ENCODE assay signal across 25 mouse cellular contexts in the genomic region with DNA sequence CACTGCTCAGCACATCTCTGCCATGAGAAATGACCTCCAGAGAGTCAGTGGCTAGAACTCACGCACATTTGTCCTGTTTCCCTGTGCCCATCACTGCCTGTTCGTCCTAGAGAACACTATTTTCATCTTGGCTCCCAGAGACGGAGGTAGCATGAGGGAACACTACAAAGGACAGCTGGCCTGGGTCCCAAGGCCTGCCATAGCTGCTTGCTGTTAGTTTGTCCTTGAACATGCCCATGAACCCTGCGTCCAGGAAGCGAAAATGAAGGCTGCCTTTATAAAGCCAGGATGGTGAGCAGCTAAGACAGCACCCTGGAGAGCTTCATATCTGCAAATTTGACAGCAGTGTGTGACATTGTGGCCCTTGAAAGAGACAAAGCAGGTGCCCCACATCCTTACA.
A peak's percentile ranks its signal among the peaks of the same experiment; 100 is the strongest.
DNase-seq lines count a peak whose midpoint lies in the region; ATAC-seq and TF ChIP-seq lines count a peak whose summit lies in the region.
"Had no signal": no experiment of that assay in that cellular context is flagged by ENCODE, and none has a peak within 500 bp of the region (broad histone marks: within the 10 kb centered on the region; RNA-seq: fewer than 3 reads in every experiment).

No protein-coding gene starts in this region.

- H3K9me3 ChIP-seq in heart, postnatal 0 days (replicated peaks; ENCODE audit: control insufficient read depth, low read length), result no peaks in the 10 kb centered on the region
- H3K9me3 ChIP-seq: embryonic facial prominence, embryonic 13.5 days; forebrain, embryonic 12.5 days; hindbrain, embryonic 15.5 days; midbrain, embryonic 12.5 days; neural tube, embryonic 15.5 days had no signal

- H3K36me3 ChIP-seq in heart, postnatal 0 days (replicated peaks; ENCODE audit: control insufficient read depth, insufficient read depth, low read length), result no peaks in the 10 kb centered on the region
- H3K36me3 ChIP-seq: embryonic facial prominence, embryonic 13.5 days; forebrain, embryonic 12.5 days; hindbrain, embryonic 15.5 days; midbrain, embryonic 12.5 days; neural tube, embryonic 15.5 days had no signal

- H3K4me1 ChIP-seq in heart, postnatal 0 days (ENCODE audit: control insufficient read depth, insufficient read depth), result peaks cover 33% of the 10 kb centered on the region

- no peaks in the 10 kb centered on the region for H3K27me3 ChIP-seq in heart, postnatal 0 days (ENCODE audit: control insufficient read depth, insufficient read depth, low read length)
- H3K27me3 ChIP-seq: forebrain, embryonic 12.5 days; hindbrain, embryonic 15.5 days; midbrain, embryonic 12.5 days; neural tube, embryonic 15.5 days had no signal

- no peak for TF ChIP-seq CTCF in heart, postnatal 0 days (IDR thresholded peaks at IDR 0.05; ENCODE audit: low read depth)

- H3K4me2 ChIP-seq in heart, postnatal 0 days (ENCODE audit: low read depth, low read length), result no peak overlapping the region
- H3K4me2 ChIP-seq: embryonic facial prominence, embryonic 13.5 days; forebrain, embryonic 12.5 days; hindbrain, embryonic 15.5 days; liver, embryonic 11.5 days; midbrain, embryonic 12.5 days; neural tube, embryonic 15.5 days had no signal

- no peak overlapping the region for H3K9ac ChIP-seq in heart, postnatal 0 days (replicated peaks; ENCODE audit: low read depth, low read length)
- H3K9ac ChIP-seq: embryonic facial prominence, embryonic 13.5 days; forebrain, embryonic 12.5 days; hindbrain, embryonic 15.5 days; midbrain, embryonic 12.5 days; neural tube, embryonic 15.5 days had no signal

- DNase-seq in ovary, adult 18-20 months (ENCODE audit: low spot score), result peak; percentile 34
- DNase-seq in ovary, postnatal 10 days (ENCODE audit: low spot score), result no peak
- DNase-seq in adrenal gland, postnatal 25 days, result peak; percentile 59
- peak; percentile 33 for DNase-seq in heart, postnatal 0 days (ENCODE audit: low spot score)
- no peak for DNase-seq in frontal cortex, postnatal 25 days (ENCODE audit: low spot score in 2 of 2)
- no peak for DNase-seq in left cerebral cortex, postnatal 36 days (ENCODE audit: low spot score in 2 of 2)
- DNase-seq in lung, postnatal 10 days, result no peak
- DNase-seq: cerebellum, adult 18-20 months; cerebellum, postnatal 25 days; embryo, embryonic 11 days; kidney, adult 2 months; kidney, postnatal 10 days; lung, adult 18-20 months; lung, postnatal 14 days; retina, postnatal 1 day; right cerebral cortex, postnatal 25 days; spleen, adult 18-20 months; thymus, postnatal 14 days had no signal

- 32% methylated on average over 5 of the region's 5 CpGs for WGBS in heart, postnatal 0 days

- intact Hi-C loops in left cerebral cortex, postnatal 36 days (cut with DNase I), result no loop called here

- H3K4me3 ChIP-seq in heart, postnatal 0 days (ENCODE audit: low read depth, low read length), result no peak overlapping the region
- H3K4me3 ChIP-seq: embryonic facial prominence, embryonic 13.5 days; erythroblast, embryonic 14.5 days; forebrain, embryonic 12.5 days; hindbrain, embryonic 15.5 days; midbrain, embryonic 12.5 days; neural tube, embryonic 15.5 days had no signal

- ATAC-seq in heart, postnatal 0 days (ENCODE audit: insufficient read depth, low read depth), result peak; percentile 52

- peak overlapping the region; percentile 56; the same call in 1 of the 2 replicates for H3K27ac ChIP-seq in heart, postnatal 0 days (ENCODE audit: low read depth)
- H3K27ac ChIP-seq: embryonic facial prominence, embryonic 13.5 days; forebrain, embryonic 12.5 days; hindbrain, embryonic 15.5 days; midbrain, embryonic 12.5 days; neural tube, embryonic 15.5 days had no signal

- no peak for TF ChIP-seq EP300 in heart, postnatal 0 days (IDR thresholded peaks at IDR 0.05; ENCODE audit: low read depth)

Comparison
In these comparisons a context has a peak if more than half of its experiments do, and no peak if none do; other contexts are left out.
1. DNase-seq: peak in ovary, adult 18-20 months (single experiment), adrenal gland, postnatal 25 days (single experiment) and heart, postnatal 0 days (single experiment); none in ovary, postnatal 10 days (single experiment), frontal cortex, postnatal 25 days (0 of 2), left cerebral cortex, postnatal 36 days (0 of 2) and lung, postnatal 10 days (single experiment).